Mouse (Mus musculus) testis, adult 2 months (tissue): ENCODE data around the gene Osgin1. TPM values are rescaled to one million over a fixed set of nuclear protein-coding genes. Genes with fewer than 3 reads are reported as not detected.
A peak's percentile ranks its signal among the peaks of the same experiment; 100 is the strongest.

ENCODE experiments used
- H3K27ac ChIP-seq: fragments of 200-500 bp; 2 replicates; pipeline ENCODE4 v1.5.1; 2012; ENCODE audit warnings: low read depth, low read length; ENCODE audit not compliant: control insufficient read depth, insufficient read depth
- H3K27me3 ChIP-seq: fragments of 200-500 bp; 2 replicates; pipeline ENCODE4 v1.6.1; 2012; ENCODE audit warnings: mild to moderate bottlenecking, low read length, moderate library complexity; ENCODE audit not compliant: control insufficient read depth, insufficient read depth
- H3K36me3 ChIP-seq: fragments of 200-500 bp; 2 replicates; pipeline ENCODE4 v1.6.1; 2012; ENCODE audit warnings: mild to moderate bottlenecking, low read length; ENCODE audit not compliant: control insufficient read depth, insufficient read depth
- H3K4me1 ChIP-seq: fragments of 200-500 bp; 2 replicates; pipeline ENCODE4 v1.6.1; 2012; ENCODE audit warnings: low read length; ENCODE audit not compliant: control insufficient read depth, insufficient read depth
- H3K4me3 ChIP-seq: fragments of 200-500 bp; 2 replicates; pipeline ENCODE4 v1.5.1; 2012; ENCODE audit warnings: low read depth, mild to moderate bottlenecking, low read length, moderate library complexity, mixed read lengths; ENCODE audit not compliant: control insufficient read depth
- CTCF ChIP-seq: fragments of 200-500 bp; IDR thresholded peaks from 2 replicates; pipeline ENCODE4 v1.5.1; 2012; ENCODE audit warnings: low read depth, mild to moderate bottlenecking, inconsistent platforms, low read length, moderate library complexity; ENCODE audit not compliant: control insufficient read depth, insufficient read depth, insufficient replicate concordance
- POLR2A ChIP-seq: fragments of 200-500 bp; IDR thresholded peaks from 2 replicates; pipeline ENCODE4 v1.6.1; 2012; ENCODE audit warnings: low read depth, mild to moderate bottlenecking, inconsistent platforms, low read length, moderate library complexity; ENCODE audit not compliant: control insufficient read depth
- polyA plus RNA-seq: library from polyadenylated mRNA; depleted of rRNA; stranded (reverse); fragments of >200 nt; gene quantifications from 2 replicates; pipeline ENCODE4 v1.2.3, GENCODE M21; 2012; rRNA removed

Osgin1 gene
- 437 and 440 TPM in 2 replicates for polyA plus RNA-seq

DNA sequence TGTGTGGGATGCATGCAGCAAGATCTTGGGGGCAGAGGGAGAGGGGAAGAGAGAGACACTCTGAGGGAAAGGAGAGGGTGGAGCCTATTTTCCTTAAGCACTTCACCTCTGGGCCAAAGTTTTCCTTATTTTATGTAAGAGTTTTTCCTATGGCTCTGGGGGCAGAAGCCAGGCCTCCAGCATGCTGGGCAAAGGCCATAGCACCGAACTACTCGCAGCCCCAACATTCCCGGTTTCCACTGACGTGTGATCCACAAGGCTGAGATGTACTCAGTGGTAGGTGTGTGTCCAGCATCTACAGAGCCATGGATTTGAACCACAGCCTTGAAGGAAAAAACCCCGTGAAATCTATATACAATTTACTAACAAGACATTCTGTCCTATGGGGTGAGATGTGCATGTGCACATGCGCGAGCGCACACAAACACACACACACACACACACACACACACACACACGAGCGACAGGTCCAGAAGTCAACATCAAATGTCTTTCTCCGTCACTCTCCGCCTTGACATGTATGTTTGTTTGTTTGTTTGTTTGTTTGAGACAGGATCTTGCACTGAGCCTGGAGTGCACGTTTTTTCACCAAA lies at the start of gene Osgin1:
Gene Osgin1 (plus strand): TSS at position 543 of the 593 bp plus-strand sequence.
- Histone ChIP-seq H3K27ac (no peak within 1 kb of the TSS), H3K4me3 (no peak within 1 kb of the TSS), H3K36me3 (no peaks in the 10 kb centered on the region), H3K27me3 (no peaks in the 10 kb centered on the region), H3K4me1 (peaks cover 3% of the 10 kb centered on the region; the same call in 1 of the 2 replicates)
- TF ChIP-seq POLR2A (no peak), CTCF (no peak)

DNA sequence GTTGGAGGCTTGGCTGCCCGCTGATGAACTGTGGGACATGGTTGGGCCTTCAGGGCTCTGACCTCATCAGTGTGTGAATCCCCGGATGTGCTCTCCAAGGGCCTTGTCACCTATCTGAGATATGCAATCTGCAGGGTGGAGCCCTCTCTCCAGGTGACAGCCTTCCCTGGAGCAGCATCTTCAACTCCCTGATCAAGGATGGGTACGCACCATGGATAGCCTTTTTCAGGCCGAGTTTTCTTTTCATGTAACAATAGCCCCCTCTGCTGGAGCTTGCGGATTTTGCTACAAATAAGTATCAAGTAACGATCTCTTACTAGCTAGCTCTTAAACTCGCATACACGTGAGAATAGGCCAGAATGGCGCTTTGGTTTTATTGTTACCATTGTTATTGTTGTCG lies 49.4 kb upstream of the Osgin1 start:
- no peaks in the 10 kb centered on the region for H3K27me3 ChIP-seq
- H3K4me3 ChIP-seq: no peak overlapping the region
- no peaks in the 10 kb centered on the region for H3K4me1 ChIP-seq
- TF ChIP-seq POLR2A (no peak), CTCF (no peak)
- H3K36me3 ChIP-seq: no peaks in the 10 kb centered on the region
- no peak overlapping the region for H3K27ac ChIP-seq

DNA sequence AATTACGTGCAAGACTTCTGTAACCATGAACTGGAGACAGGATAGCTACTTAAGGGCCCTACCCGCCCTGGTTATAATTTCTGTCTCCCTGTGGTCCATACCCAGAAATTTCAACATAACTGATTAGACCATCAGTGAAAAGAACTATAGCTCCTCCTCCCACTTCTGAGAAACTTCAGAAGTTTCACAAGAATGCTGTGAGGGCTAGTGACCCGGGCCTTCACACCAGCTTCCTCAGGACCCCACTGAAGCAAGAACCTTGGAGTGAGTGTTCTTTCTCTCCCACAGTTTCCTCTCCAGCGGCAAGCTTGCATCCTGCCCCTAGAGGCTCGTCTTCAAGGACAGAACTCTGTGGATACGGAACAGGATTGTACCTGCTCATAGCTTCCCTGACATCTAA lies 48.1 kb upstream of the Osgin1 start:
- Histone ChIP-seq H3K27ac (no peak overlapping the region), H3K36me3 (no peaks in the 10 kb centered on the region), H3K4me1 (no peaks in the 10 kb centered on the region), H3K27me3 (no peaks in the 10 kb centered on the region), H3K4me3 (no peak overlapping the region)
- TF ChIP-seq CTCF: no peak
- TF ChIP-seq POLR2A: no peak

DNA sequence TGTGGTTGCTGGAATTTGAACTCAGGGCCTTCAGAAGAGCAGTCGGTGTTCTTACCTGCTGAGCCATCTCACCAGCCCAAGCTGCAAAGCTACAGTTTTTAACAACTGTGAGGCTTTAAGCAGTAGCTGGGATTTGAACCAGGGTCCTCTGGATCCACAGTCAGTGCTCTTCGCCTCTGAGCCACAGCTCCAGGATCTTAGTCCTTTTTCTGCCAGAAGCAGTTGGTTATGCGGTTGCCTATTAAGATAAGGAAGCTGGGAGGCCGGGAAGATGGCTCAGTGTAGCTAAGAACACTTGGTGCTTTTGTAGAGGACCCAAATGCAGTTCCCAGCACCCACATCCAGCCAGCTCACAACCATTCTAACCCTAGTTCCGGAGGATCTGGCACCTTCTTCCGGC lies 46.9 kb upstream of the Osgin1 start:
- Histone ChIP-seq H3K36me3 (no peaks in the 10 kb centered on the region), H3K27ac (no peak overlapping the region), H3K4me3 (no peak overlapping the region), H3K27me3 (no peaks in the 10 kb centered on the region), H3K4me1 (no peaks in the 10 kb centered on the region)
- TF ChIP-seq POLR2A (no peak), CTCF (no peak)

DNA sequence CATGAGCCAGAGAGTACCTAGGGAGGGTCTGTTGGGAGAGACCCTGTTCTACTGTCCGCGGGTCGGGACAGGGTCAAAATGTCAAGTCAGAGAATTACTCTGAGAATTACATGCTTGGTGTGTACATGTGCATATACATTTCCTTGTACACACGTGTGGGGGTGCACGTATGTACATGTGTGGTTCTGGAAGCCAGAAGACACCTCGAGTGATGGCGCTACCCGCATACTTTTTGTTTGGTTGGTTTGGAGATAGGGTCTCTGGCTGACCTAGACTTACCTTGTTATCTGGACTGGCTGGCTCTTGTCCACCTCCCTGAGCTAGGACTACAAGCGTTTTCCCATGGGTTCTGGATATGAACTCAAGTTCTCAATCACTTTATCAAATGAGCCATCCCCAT lies 39.8 kb upstream of the Osgin1 start:
- Histone ChIP-seq H3K4me3 (peak overlapping the region; percentile 83), H3K4me1 (peaks cover 8% of the 10 kb centered on the region), H3K36me3 (no peaks in the 10 kb centered on the region), H3K27me3 (no peaks in the 10 kb centered on the region), H3K27ac (0 out of 2 replicates have a peak overlapping the region, but pooled peaks have one; percentile 16)
- TF ChIP-seq POLR2A (no peak), CTCF (no peak)

DNA sequence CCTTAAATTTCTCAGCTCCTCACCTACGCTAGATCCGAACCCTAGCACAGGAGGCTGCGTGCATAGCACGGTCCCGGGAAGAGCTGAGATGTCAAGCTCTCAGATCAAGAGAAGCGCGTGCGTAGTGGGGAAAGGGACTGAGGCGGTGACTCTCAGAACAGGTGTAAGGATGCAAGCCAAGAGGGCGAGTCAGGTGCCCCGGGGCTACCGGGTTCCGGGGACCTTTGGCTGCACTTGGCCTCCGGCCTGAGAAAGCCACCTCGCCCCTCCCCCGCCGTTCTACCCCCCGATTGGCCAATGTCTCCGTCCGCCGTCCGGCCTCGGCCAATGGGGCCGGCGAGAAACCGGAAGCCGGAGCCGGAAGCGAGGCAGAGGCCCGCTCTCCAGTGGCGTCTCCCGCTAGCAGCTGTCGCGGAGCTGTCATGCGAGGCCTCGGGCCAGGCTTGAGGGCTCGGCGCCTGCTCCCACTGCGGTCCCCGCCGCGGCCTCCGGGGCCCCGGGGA lies 39.3 kb upstream of the Osgin1 start, which contains the start of gene Mlycd:
Gene Mlycd (plus strand): TSS at position 355 of the 503 bp plus-strand sequence.
- Histone ChIP-seq H3K4me1 (peaks cover 8% of the 10 kb centered on the region), H3K27me3 (no peaks in the 10 kb centered on the region), H3K36me3 (no peaks in the 10 kb centered on the region), H3K27ac (peak within 1 kb of the TSS; percentile 42), H3K4me3 (peak within 1 kb of the TSS; percentile 83)
- TF ChIP-seq CTCF (no peak), POLR2A (peak; percentile 82)

DNA sequence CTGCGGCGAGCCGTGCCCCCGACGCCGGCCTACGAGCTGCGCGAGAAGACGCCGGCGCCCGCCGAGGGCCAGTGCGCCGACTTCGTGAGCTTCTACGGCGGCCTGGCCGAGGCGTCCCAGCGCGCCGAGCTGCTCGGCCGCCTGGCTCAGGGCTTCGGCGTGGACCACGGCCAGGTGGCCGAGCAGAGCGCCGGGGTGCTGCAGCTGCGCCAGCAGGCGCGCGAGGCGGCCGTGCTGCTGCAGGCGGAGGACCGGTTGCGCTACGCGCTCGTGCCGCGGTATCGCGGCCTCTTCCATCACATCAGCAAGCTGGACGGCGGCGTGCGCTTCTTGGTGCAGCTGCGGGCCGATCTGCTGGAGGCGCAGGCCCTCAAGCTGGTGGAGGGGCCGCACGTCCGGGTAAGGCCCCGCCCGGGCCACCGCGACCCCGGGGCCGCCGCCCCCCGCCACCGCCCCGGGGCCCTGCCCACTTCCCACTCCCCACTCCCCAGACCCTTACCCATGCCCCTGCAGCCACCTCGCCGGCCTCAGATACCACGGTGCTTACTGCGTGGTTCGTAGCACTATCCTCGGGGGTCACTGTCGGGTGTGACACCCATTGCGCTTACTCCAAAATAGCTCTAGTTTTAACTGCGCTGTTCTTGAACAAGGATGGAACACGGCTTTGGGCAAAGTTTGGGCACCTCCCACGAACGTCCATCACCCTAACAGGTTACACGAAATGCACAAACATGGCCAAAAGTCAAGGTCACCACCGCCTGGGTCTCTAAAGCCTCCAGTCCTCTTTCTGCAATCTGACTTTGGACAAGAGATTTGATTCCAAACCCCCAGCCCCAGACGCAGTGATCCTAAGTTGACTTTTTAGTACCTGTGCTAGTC lies 38.6 kb upstream of the Osgin1 start:
- H3K27me3 ChIP-seq: no peaks in the 10 kb centered on the region

More for the DNA sequence above, 38.6 kb upstream of the Osgin1 start:
- H3K4me3 ChIP-seq: peak overlapping the region; percentile 83
- H3K36me3 ChIP-seq: no peaks in the 10 kb centered on the region
- peak overlapping the region; percentile 42 for H3K27ac ChIP-seq
- TF ChIP-seq POLR2A (no peak), CTCF (no peak)
- H3K4me1 ChIP-seq: peaks cover 8% of the 10 kb centered on the region
